Mouse (Mus musculus) limb, embryonic 12.5 days (tissue): ENCODE results near the gene Tia1. TPM values are rescaled to one million over a fixed set of nuclear protein-coding genes. Genes with fewer than 3 reads are reported as not detected.

Source experiments
- ATAC-seq: fragments of 200-750 bp; cut with Nextera tagmentation; 2 replicates; pipeline ENCODE4 v1.8.0; 2017; ENCODE audit warnings: low read depth, moderate TSS enrichment; ENCODE audit not compliant: insufficient number of reproducible peaks, insufficient read depth, low FRiP score, low TSS enrichment
- H3K27ac ChIP-seq: fragments of 300-500 bp; sonication (generic); 2 replicates; pipeline ENCODE4 v1.5.1; 2016; ENCODE audit warnings: mild to moderate bottlenecking, moderate library complexity
- H3K27me3 ChIP-seq: fragments of 300-500 bp; sonication (generic); 2 replicates; pipeline ENCODE4 v1.6.1; 2016; ENCODE audit warnings: mild to moderate bottlenecking, moderate library complexity
- H3K36me3 ChIP-seq: fragments of 300-500 bp; sonication (generic); 2 replicates; pipeline ENCODE4 v1.6.1; 2016; ENCODE audit warnings: mild to moderate bottlenecking, moderate library complexity
- H3K4me1 ChIP-seq: fragments of 300-500 bp; sonication (generic); replicated peaks from 2 replicates; pipeline ENCODE4 v1.6.1; 2016
- H3K4me2 ChIP-seq: fragments of 300-500 bp; sonication (generic); 2 replicates; pipeline ENCODE4 v1.6.1; 2016; ENCODE audit warnings: mild to moderate bottlenecking, moderate library complexity
- H3K4me3 ChIP-seq: fragments of 300-500 bp; sonication (generic); replicated peaks from 2 replicates; pipeline ENCODE4 v1.5.1; 2016; ENCODE audit warnings: mild to moderate bottlenecking
- H3K9ac ChIP-seq: fragments of 300-500 bp; sonication (generic); replicated peaks from 2 replicates; pipeline ENCODE4 v1.6.1; 2016; ENCODE audit warnings: mild to moderate bottlenecking, moderate library complexity
- H3K9me3 ChIP-seq: fragments of 300-500 bp; sonication (generic); 2 replicates; pipeline ENCODE4 v1.6.1; 2016; ENCODE audit warnings: mild to moderate bottlenecking, moderate library complexity
- WGBS: fragments of 180-500 bp; shearing (Covaris S2); methylation state at CpG from one replicate; pipeline ENCODE4 v1.1.7; 2016; 5-methylcytosine and 5-hydroxymethylcytosine counted together
- polyA plus RNA-seq: library from polyadenylated mRNA; unstranded; fragments of >200 nt; fragmentation: Nextera tagmentation; extraction: Ambion mirVana; gene quantifications from 2 replicates; pipeline ENCODE4 v1.2.1, GENCODE M21; 2016

The Tia1 gene
- polyA plus RNA-seq, 1 experiment from 2014 or later = 331 TPM

GRCm38 (mm10) chr6:86398986-86399385, 5.0 kb upstream of the Tia1 start:
- no peak for ATAC-seq
- 78% methylated on average over 2 of the region's 2 CpGs for WGBS
- Histone ChIP-seq H3K4me1 (peaks cover 23% of the 10 kb centered on the region), H3K4me3 (no peak overlapping the region), H3K9me3 (no peaks in the 10 kb centered on the region), H3K27me3 (0 out of 2 replicates have a peak, but pooled peaks cover 3% of the 10 kb centered on the region), H3K27ac (no peak overlapping the region), H3K36me3 (peaks cover 5% of the 10 kb centered on the region; the same call in 1 of the 2 replicates), H3K9ac (no peak overlapping the region), H3K4me2 (no peak overlapping the region)

GRCm38 (mm10) chr6:86399995-86400394, 4.0 kb upstream of the Tia1 start:
- ATAC-seq = no peak
- H3K27ac ChIP-seq = no peak overlapping the region

GRCm38 (mm10) chr6:86400972-86401371, 3.0 kb upstream of the Tia1 start:
- peak overlapping the region; percentile 42 for H3K4me2 ChIP-seq
- peak overlapping the region; percentile 14 for H3K4me3 ChIP-seq
- no peaks in the 10 kb centered on the region for H3K36me3 ChIP-seq
- WGBS = 4% methylated on average over 9 of the region's 9 CpGs
- peaks cover 10% of the 10 kb centered on the region for H3K4me1 ChIP-seq
- 0 out of 2 replicates have a peak, but pooled peaks have one; percentile 43 for ATAC-seq
- no peak overlapping the region for H3K27ac ChIP-seq
- H3K27me3 ChIP-seq = 0 out of 2 replicates have a peak, but pooled peaks cover 3% of the 10 kb centered on the region
- H3K9ac ChIP-seq = no peak overlapping the region
- H3K9me3 ChIP-seq = no peaks in the 10 kb centered on the region

More at GRCm38 (mm10) chr6:86399995-86400394, 4.0 kb upstream of the Tia1 start:
- Histone ChIP-seq H3K9me3 (no peaks in the 10 kb centered on the region), H3K4me1 (peaks cover 19% of the 10 kb centered on the region), H3K4me3 (no peak overlapping the region), H3K9ac (no peak overlapping the region), H3K27me3 (0 out of 2 replicates have a peak, but pooled peaks cover 3% of the 10 kb centered on the region), H3K4me2 (no peak overlapping the region), H3K36me3 (no peaks in the 10 kb centered on the region)
- WGBS = 84% methylated on average over 2 of the region's 2 CpGs

- Histone ChIP-seq H3K27ac (no peak overlapping the region), H3K27me3 (0 out of 2 replicates have a peak, but pooled peaks cover 3% of the 10 kb centered on the region), H3K9ac (peak overlapping the region; percentile 40)
Observed at GRCm38 (mm10) chr6:86402681-86403607, 1.1 kb upstream of the Tia1 start.

GRCm38 (mm10) chr6:86403728-86404099, 305 bp upstream of the Tia1 start:
- H3K9ac ChIP-seq = peak overlapping the region; percentile 40; the same call in 1 of the 2 replicates
- H3K9me3 ChIP-seq = no peaks in the 10 kb centered on the region
- H3K4me3 ChIP-seq = peak overlapping the region; percentile 85
- peak; percentile 45; the same call in 1 of the 2 replicates for ATAC-seq
- peaks cover 13% of the 10 kb centered on the region for H3K36me3 ChIP-seq
- 0 out of 2 replicates have a peak, but pooled peaks cover 3% of the 10 kb centered on the region for H3K27me3 ChIP-seq
- WGBS = under 1% methylated on average over 15 of the region's 15 CpGs
- H3K4me2 ChIP-seq = peak overlapping the region; percentile 62
- peak overlapping the region; percentile 100 for H3K27ac ChIP-seq
- peaks cover 10% of the 10 kb centered on the region for H3K4me1 ChIP-seq

More at GRCm38 (mm10) chr6:86402681-86403607, 1.1 kb upstream of the Tia1 start:
- peak overlapping the region; percentile 62 for H3K4me2 ChIP-seq
- peaks cover 10% of the 10 kb centered on the region for H3K4me1 ChIP-seq
- no peaks in the 10 kb centered on the region for H3K9me3 ChIP-seq
- no peak for ATAC-seq
- WGBS = 39% methylated on average over 12 of the region's 12 CpGs
- peak overlapping the region; percentile 85 for H3K4me3 ChIP-seq
- peaks cover 13% of the 10 kb centered on the region for H3K36me3 ChIP-seq

GRCm38 (mm10) chr6:86404996-86405395, 977 bp downstream of the Tia1 start:
- Histone ChIP-seq H3K4me3 (peak overlapping the region; percentile 85), H3K27ac (peak overlapping the region; percentile 100), H3K9ac (peak overlapping the region; percentile 99), H3K4me2 (peak overlapping the region; percentile 62), H3K9me3 (no peaks in the 10 kb centered on the region), H3K27me3 (0 out of 2 replicates have a peak, but pooled peaks cover 1% of the 10 kb centered on the region), H3K36me3 (peaks cover 22% of the 10 kb centered on the region), H3K4me1 (peaks cover 10% of the 10 kb centered on the region)
- ATAC-seq = no peak
- WGBS = 1% methylated on average over 11 of the region's 11 CpGs

- no peaks in the 10 kb centered on the region for H3K27me3 ChIP-seq
- H3K9ac ChIP-seq = no peak overlapping the region
- peaks cover 10% of the 10 kb centered on the region for H3K4me1 ChIP-seq
- H3K36me3 ChIP-seq = peaks cover 23% of the 10 kb centered on the region
- peak overlapping the region; percentile 22 for H3K4me3 ChIP-seq
- H3K27ac ChIP-seq = no peak overlapping the region
- no peaks in the 10 kb centered on the region for H3K9me3 ChIP-seq
- H3K4me2 ChIP-seq = peak overlapping the region; percentile 62
- ATAC-seq = no peak
Observed at GRCm38 (mm10) chr6:86406306-86406705, 2.3 kb downstream of the Tia1 start.

GRCm38 (mm10) chr6:86418711-86419110, 14.7 kb downstream of the Tia1 start:
- no peak overlapping the region for H3K4me2 ChIP-seq
- no peaks in the 10 kb centered on the region for H3K9me3 ChIP-seq
- H3K9ac ChIP-seq = no peak overlapping the region
- H3K4me1 ChIP-seq = no peaks in the 10 kb centered on the region
- 89% methylated on average over 6 of the region's 6 CpGs for WGBS
- ATAC-seq = no peak
- no peak overlapping the region for H3K4me3 ChIP-seq
- H3K27me3 ChIP-seq = no peaks in the 10 kb centered on the region
- H3K27ac ChIP-seq = no peak overlapping the region
- peaks cover 81% of the 10 kb centered on the region for H3K36me3 ChIP-seq

GRCm38 (mm10) chr6:86419239-86419638, 15.2 kb downstream of the Tia1 start:
- H3K27ac ChIP-seq = no peak overlapping the region
- no peaks in the 10 kb centered on the region for H3K27me3 ChIP-seq
- H3K9ac ChIP-seq = no peak overlapping the region
- H3K4me2 ChIP-seq = no peak overlapping the region
- H3K36me3 ChIP-seq = peaks cover 81% of the 10 kb centered on the region
- no peak for ATAC-seq
- 86% methylated on average over 3 of the region's 3 CpGs for WGBS
- no peaks in the 10 kb centered on the region for H3K4me1 ChIP-seq
- H3K4me3 ChIP-seq = no peak overlapping the region
- H3K9me3 ChIP-seq = no peaks in the 10 kb centered on the region

GRCm38 (mm10) chr6:86420491-86420890, 16.5 kb downstream of the Tia1 start:
- H3K36me3 ChIP-seq = peaks cover 85% of the 10 kb centered on the region
- no peaks in the 10 kb centered on the region for H3K9me3 ChIP-seq
- H3K4me3 ChIP-seq = no peak overlapping the region
- 78% methylated on average over 6 of the region's 6 CpGs for WGBS
- H3K9ac ChIP-seq = no peak overlapping the region
- no peak overlapping the region for H3K27ac ChIP-seq
- no peak for ATAC-seq
- no peak overlapping the region for H3K4me2 ChIP-seq
- H3K27me3 ChIP-seq = no peaks in the 10 kb centered on the region
- H3K4me1 ChIP-seq = no peaks in the 10 kb centered on the region

- ATAC-seq = no peak
- no peak within 1 kb of the TSS for H3K4me3 ChIP-seq
- 100% methylated on average over 1 of the region's 1 CpGs for WGBS
- H3K36me3 ChIP-seq = peaks cover 84% of the 10 kb centered on the region
- H3K27me3 ChIP-seq = no peaks in the 10 kb centered on the region
- no peaks in the 10 kb centered on the region for H3K9me3 ChIP-seq
- H3K4me1 ChIP-seq = no peaks in the 10 kb centered on the region
- no peak within 1 kb of the TSS for H3K27ac ChIP-seq
- no peak within 1 kb of the TSS for H3K4me2 ChIP-seq
- no peak within 1 kb of the TSS for H3K9ac ChIP-seq
Observed at GRCm38 (mm10) chr6:86426358-86426757, 22.3 kb downstream of the Tia1 start, which contains the start of gene Gm44790. Gene Gm44790, plus strand, starts transcription at chr6:86426658.
